Mouse (Mus musculus): Measurements from ENCODE around the gene Sox8. TPM values are rescaled to one million over a fixed set of nuclear protein-coding genes. Genes with fewer than 3 reads are reported as not detected.

Gene Sox8
- total and polyA plus RNA-seq, 3 experiments: not detected

DNA sequence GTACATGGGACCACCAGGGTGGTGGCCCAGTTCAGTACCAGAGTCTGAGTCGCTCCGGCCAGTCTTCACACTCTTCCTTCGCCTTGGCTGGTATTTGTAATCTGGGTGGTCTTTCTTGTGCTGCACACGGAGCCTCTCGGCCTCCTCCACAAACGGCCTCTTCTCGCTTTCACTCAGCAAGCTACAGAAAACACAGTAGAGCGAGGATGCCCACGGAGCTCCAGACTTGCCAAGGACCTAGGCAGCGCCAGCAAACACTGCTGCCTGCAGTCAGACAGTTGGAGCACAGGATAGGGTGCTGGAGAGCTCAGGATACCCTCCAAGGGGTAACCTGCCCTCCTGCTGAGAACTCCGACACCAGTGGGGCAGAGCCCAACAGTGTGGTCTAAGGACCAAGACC lies 1.6 kb downstream of the Sox8 start:
- Histone ChIP-seq H3K27ac (ENCODE audit: insufficient read depth, low read depth) (no peak overlapping the region), H3K9me3 (replicated peaks; ENCODE audit: low read length) (peaks cover 6% of the 10 kb centered on the region), H3K27me3 (replicated peaks) (peaks cover 88% of the 10 kb centered on the region), H3K4me1 (ENCODE audit: control insufficient read depth in 1 of 2, insufficient read depth in 2 of 2) (peaks cover 19 to 20% of the 10 kb centered on the region in 2 experiments), H3K36me3 (replicated peaks in 1 of 2; ENCODE audit: control insufficient read depth in 1 of 2, insufficient read depth in 1 of 2, low read length in 1 of 2) (no peaks in the 10 kb centered on the region), H3K79me2 (replicated peaks; ENCODE audit: control insufficient read depth, extremely low read depth, insufficient read depth, poor library complexity, severe bottlenecking) (no peaks in the 10 kb centered on the region), H3K9ac (ENCODE audit: insufficient read depth, low read depth) (no peak overlapping the region), H3K4me3 (replicated peaks in 1 of 3; ENCODE audit: low read depth in 2 of 3, low read length in 2 of 3, poor library complexity in 1 of 3) (no peak overlapping the region), H3K4me2 (ENCODE audit: insufficient read depth, low read depth, poor library complexity, severe bottlenecking) (no peak overlapping the region)
- in situ Hi-C loops (cut with MboI; ENCODE audit: low pct_ligation_motif_present, low pct_unique_long_range_greater_than_20kb, low sequenced_read_pairs) (no loop called here), dilution Hi-C loops (cut with MboI; ENCODE audit: extremely low pct_ligation_motif_present, extremely low pct_unique_long_range_greater_than_20kb, low sequenced_read_pairs) (no loop called here)
- TF ChIP-seq ZC3H11A (IDR thresholded peaks at IDR 0.05; ENCODE audit: low read depth, low read length): no peak
- TF ChIP-seq MAZ (IDR thresholded peaks at IDR 0.05; ENCODE audit: low read depth, low read length): no peak
- no peak for TF ChIP-seq TBP (conservative IDR thresholded peaks at IDR 0.05; ENCODE audit: low read depth, low read length)
- no peak for TF ChIP-seq SMC3 (IDR thresholded peaks at IDR 0.05; ENCODE audit: low read depth, low read length)
- TF ChIP-seq MAX (IDR thresholded peaks at IDR 0.05; ENCODE audit: low read length): no peak
- TF ChIP-seq RAD21 (IDR thresholded peaks at IDR 0.05; ENCODE audit: low read depth, low read length): no peak
- TF ChIP-seq KAT2A (IDR thresholded peaks at IDR 0.05; ENCODE audit: insufficient replicate concordance, low read length): no peak
- no peak for TF ChIP-seq ZMIZ1 (IDR thresholded peaks at IDR 0.05; ENCODE audit: low read depth, low read length)
- TF ChIP-seq BHLHE40 (IDR thresholded peaks at IDR 0.05; ENCODE audit: low read depth, low read length): no peak
- TF ChIP-seq E2F4 (IDR thresholded peaks at IDR 0.05; ENCODE audit: insufficient replicate concordance, low read depth, low read length): no peak
- no peak for TF ChIP-seq UBTF (IDR thresholded peaks at IDR 0.05; ENCODE audit: low read depth, low read length)
- no peak for TF ChIP-seq JUN (IDR thresholded peaks at IDR 0.05; ENCODE audit: insufficient read depth, low read depth, low read length)
- TF ChIP-seq ZKSCAN1 (IDR thresholded peaks at IDR 0.05; ENCODE audit: borderline replicate concordance, low read depth, low read length): no peak
- no peak for TF ChIP-seq MYC (IDR thresholded peaks at IDR 0.05; ENCODE audit: low read depth, low read length)
- TF ChIP-seq PAX5 (IDR thresholded peaks at IDR 0.05; ENCODE audit: low read length): no peak
- no peak for TF ChIP-seq RCOR1 (conservative IDR thresholded peaks at IDR 0.05; ENCODE audit: low read depth, low read length)
- TF ChIP-seq CHD1 (IDR thresholded peaks at IDR 0.05; ENCODE audit: low read depth, low read length): no peak
- no peak for TF ChIP-seq CHD2 (IDR thresholded peaks at IDR 0.05; ENCODE audit: low read length)
- TF ChIP-seq SIN3A (IDR thresholded peaks at IDR 0.05; ENCODE audit: low read length): no peak
- DNase-seq (ENCODE audit: extremely low read depth): no peak

DNA sequence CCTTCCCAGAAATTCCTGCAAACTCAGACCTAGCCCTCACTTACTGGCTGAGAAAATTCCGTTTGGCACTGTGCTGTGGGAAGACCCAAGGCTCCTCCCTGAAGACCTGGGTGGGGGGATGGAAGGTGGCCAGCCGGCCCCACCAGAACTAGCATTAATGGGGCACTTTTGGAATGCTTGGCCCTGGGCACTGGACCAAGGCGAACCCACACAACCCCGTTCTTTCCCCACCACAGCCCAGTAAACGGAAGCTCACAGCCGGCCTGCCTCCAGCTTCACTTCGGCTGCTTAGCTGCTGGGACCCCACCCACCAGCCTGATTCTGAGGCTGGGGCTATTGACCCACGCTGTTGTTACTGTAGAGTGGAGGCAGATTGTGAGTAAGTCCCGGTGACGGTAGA lies 2.3 kb downstream of the Sox8 start:
- no peak for DNase-seq (ENCODE audit: extremely low read depth)
- dilution Hi-C loops (cut with MboI; ENCODE audit: extremely low pct_ligation_motif_present, extremely low pct_unique_long_range_greater_than_20kb, low sequenced_read_pairs): no loop called here

More for the DNA sequence above, 2.3 kb downstream of the Sox8 start:
- no peaks in the 10 kb centered on the region for H3K79me2 ChIP-seq (replicated peaks; ENCODE audit: control insufficient read depth, extremely low read depth, insufficient read depth, poor library complexity, severe bottlenecking)
- no peak overlapping the region for H3K4me3 ChIP-seq (replicated peaks in 1 of 3; ENCODE audit: low read depth in 2 of 3, low read length in 2 of 3, poor library complexity in 1 of 3)
- H3K36me3 ChIP-seq (replicated peaks in 1 of 2; ENCODE audit: control insufficient read depth in 1 of 2, insufficient read depth in 1 of 2, low read length in 1 of 2): no peaks in the 10 kb centered on the region
- TF ChIP-seq ZNF384 (IDR thresholded peaks at IDR 0.05; ENCODE audit: low read depth, low read length) (no peak), MAZ (IDR thresholded peaks at IDR 0.05; ENCODE audit: low read depth, low read length) (no peak), NRF1 (IDR thresholded peaks at IDR 0.05; ENCODE audit: low read depth, low read length) (no peak), MAFK (IDR thresholded peaks at IDR 0.05; ENCODE audit: insufficient replicate concordance, low read length) (no peak), JUND (conservative IDR thresholded peaks at IDR 0.05; ENCODE audit: low read depth, low read length) (no peak), MEF2A (IDR thresholded peaks at IDR 0.05; ENCODE audit: borderline replicate concordance, low read depth, low read length) (no peak), EP300 (IDR thresholded peaks at IDR 0.05; ENCODE audit: low read length) (no peak), USF2 (conservative IDR thresholded peaks at IDR 0.05; ENCODE audit: low read depth, low read length) (no peak), CHD1 (IDR thresholded peaks at IDR 0.05; ENCODE audit: low read depth, low read length) (no peak), POLR2A (IDR thresholded peaks at IDR 0.05; ENCODE audit: low read depth, low read length) (no peak), ELF1 (IDR thresholded peaks at IDR 0.05; ENCODE audit: low read depth, low read length) (no peak), MAX (IDR thresholded peaks at IDR 0.05; ENCODE audit: low read length) (no peak)
- H3K9me3 ChIP-seq (replicated peaks; ENCODE audit: low read length): peaks cover 6% of the 10 kb centered on the region
- H3K9ac ChIP-seq (ENCODE audit: insufficient read depth, low read depth): no peak overlapping the region
- H3K4me2 ChIP-seq (ENCODE audit: insufficient read depth, low read depth, poor library complexity, severe bottlenecking): no peak overlapping the region
- H3K27me3 ChIP-seq (replicated peaks): peaks cover 88% of the 10 kb centered on the region
- peaks cover 18 to 19% of the 10 kb centered on the region in 2 experiments for H3K4me1 ChIP-seq (ENCODE audit: control insufficient read depth in 1 of 2, insufficient read depth in 2 of 2)
- in situ Hi-C loops (cut with MboI; ENCODE audit: low pct_ligation_motif_present, low pct_unique_long_range_greater_than_20kb, low sequenced_read_pairs): no loop called here
- H3K27ac ChIP-seq (ENCODE audit: insufficient read depth, low read depth): no peak overlapping the region
